Mouse (Mus musculus) liver, postnatal 0 days (tissue): Measurements from ENCODE around the gene Dcun1d4.
"Not testable (repeated sequence)": the region's sequence is repeated elsewhere in the genome, so short reads cannot be mapped to it uniquely, and the experiment has no call there.

ENCODE experiments used
- CTCF ChIP-seq: sonication (generic); IDR thresholded peaks from 2 replicates; pipeline ENCODE4 v1.5.1; 2016; ENCODE audit warnings: antibody characterized with exemption, low read depth
- EP300 ChIP-seq: IDR thresholded peaks from 2 replicates; pipeline ENCODE4 v1.6.1; 2016; ENCODE audit warnings: antibody characterized with exemption, low read depth, mild to moderate bottlenecking

DNA sequence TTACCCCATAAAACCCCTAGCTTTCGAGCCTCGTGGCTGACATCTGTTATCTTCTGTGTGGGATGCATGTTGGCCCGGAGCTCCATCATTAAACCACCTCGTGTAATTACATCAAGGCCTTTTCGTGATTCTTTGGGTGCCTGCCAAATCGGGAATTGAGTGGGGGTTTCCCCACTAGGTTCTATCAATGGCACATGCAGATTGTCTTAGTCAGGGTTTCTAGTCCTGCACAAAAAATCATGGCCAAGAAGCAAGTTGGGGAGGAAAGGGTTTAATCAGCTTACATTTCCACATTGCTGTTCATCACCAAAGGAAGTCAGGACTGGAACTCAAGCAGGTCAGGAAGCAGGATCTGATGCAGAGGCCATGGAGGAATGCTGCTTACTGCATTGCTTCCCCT is 103.2 kb downstream of the Dcun1d4 start:
- not testable (repeated sequence) for TF ChIP-seq CTCF, EP300
